Mouse (Mus musculus): Measurements from ENCODE around the gene Hpn. TPM values are rescaled to one million over a fixed set of nuclear protein-coding genes. Genes with fewer than 3 reads are reported as not detected.

Gene Hpn
- polyA plus RNA-seq, 1 experiment from 2014 or later, result 2.2 TPM

DNA sequence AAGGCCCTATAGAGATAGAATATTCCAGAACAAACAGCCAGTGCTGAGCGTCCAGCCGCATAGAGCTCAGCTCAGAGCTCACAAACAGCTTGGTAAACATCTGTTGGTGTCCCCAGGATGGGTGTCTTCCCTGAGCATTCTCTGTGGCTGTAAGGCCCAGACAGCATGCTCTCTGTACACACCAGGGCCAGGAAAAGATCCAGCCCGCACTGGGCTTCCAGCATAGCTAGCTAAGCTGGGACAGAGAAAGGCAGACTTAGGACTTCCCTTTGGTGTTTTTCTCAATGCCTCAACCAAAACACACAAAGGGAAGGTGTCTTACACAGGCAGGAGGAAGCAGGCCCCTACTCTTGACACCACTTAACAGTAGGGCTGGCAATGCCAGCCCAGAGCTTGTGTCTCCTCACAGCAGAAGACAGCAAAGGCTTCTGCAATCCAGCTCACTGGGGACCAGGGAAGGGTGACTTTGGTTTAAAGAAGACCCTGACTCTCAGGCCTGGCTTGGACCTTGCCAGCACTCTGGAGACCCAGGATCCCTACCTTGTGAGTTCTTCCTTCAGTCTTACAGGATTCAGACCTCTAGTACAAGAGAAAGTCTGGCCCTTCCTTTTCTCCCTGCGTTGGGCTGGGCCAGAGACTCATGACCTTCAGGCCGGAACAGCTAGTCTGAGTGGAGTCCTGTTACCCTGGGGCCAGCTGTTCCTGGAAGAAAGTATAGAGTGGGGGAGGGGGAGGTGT is 40.4 kb upstream of the Hpn start, which contains the start of gene Gramd1a:
Gramd1a (minus strand) TSS at position 601 of the 738 bp plus-strand sequence.
- peak; percentile 23; the same call in 1 of the 2 replicates for ATAC-seq (ENCODE audit: insufficient number of reproducible peaks, low FRiP score, low TSS enrichment, low read depth)
- H3K9ac ChIP-seq (ENCODE audit: low read length), result no peak within 1 kb of the TSS
- no peaks in the 10 kb centered on the region for H3K27me3 ChIP-seq (ENCODE audit: control insufficient read depth, insufficient read depth, low read length)

DNA sequence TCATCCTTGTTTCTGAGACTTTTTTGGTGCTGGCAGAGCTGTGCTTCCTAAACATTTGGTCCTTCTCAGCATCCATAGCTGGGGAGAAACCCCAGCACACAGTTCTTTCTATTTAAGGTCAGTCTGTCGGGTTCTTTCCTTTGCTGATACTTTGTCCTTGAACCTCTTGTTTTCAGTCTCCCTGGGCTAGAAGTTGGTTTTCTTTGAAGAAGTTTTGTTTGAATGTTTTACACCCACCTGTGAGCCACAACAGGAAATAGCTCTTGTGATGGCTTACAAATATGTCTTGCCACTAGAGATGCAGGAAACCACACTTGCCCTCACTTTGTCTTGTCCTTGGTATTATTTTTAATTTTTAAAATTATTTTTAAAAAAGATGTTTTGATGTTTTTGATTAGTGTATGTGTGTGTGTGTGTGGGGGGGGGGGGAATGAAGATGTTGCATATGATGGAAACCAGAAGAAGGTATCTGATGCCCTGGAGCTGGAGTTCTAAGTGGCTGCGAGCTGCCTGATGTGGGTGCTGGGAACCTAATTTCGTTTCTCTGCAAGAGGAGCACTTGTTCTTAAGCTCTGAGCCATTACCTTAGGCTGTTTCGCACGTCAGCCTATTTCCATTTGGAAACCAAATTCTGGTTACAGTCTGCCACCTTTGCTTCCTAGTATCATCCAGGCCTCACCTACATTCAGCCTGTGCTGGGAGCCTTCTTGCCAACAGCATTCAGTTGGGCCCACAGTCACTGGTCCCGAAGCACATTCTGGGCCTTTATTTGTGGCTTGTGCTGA is 38.6 kb upstream of the Hpn start:
- no peak overlapping the region for H3K4me3 ChIP-seq (ENCODE audit: low read depth, low read length)
- H3K9ac ChIP-seq (ENCODE audit: low read length), result no peak overlapping the region
- H3K27ac ChIP-seq (replicated peaks; ENCODE audit: low read depth, low read length), result no peak overlapping the region
- H3K36me3 ChIP-seq (ENCODE audit: control insufficient read depth, insufficient read depth, low read length), result no peaks in the 10 kb centered on the region
- H3K27me3 ChIP-seq (ENCODE audit: control insufficient read depth, insufficient read depth, low read length), result no peaks in the 10 kb centered on the region
- WGBS, result 87% methylated on average over 6 of the region's 6 CpGs
- no peak for ATAC-seq (ENCODE audit: insufficient number of reproducible peaks, low FRiP score, low TSS enrichment, low read depth)
- H3K4me1 ChIP-seq (ENCODE audit: control insufficient read depth, insufficient read depth, low read length), result peaks cover 24% of the 10 kb centered on the region
- H3K9me3 ChIP-seq (ENCODE audit: control insufficient read depth, low read length), result no peaks in the 10 kb centered on the region
- no peak overlapping the region for H3K4me2 ChIP-seq (ENCODE audit: low read depth, severe bottlenecking)
- DNase-seq (ENCODE audit: low spot score), result no peak

More for the DNA sequence above, 40.4 kb upstream of the Hpn start, which contains the start of gene Gramd1a:
- Histone ChIP-seq H3K4me2 (ENCODE audit: low read depth, severe bottlenecking) (no peak within 1 kb of the TSS; the same call in 1 of the 2 replicates), H3K4me3 (ENCODE audit: low read depth, low read length) (no peak within 1 kb of the TSS), H3K9me3 (ENCODE audit: control insufficient read depth, low read length) (no peaks in the 10 kb centered on the region), H3K36me3 (ENCODE audit: control insufficient read depth, insufficient read depth, low read length) (no peaks in the 10 kb centered on the region), H3K4me1 (ENCODE audit: control insufficient read depth, insufficient read depth, low read length) (peaks cover 15% of the 10 kb centered on the region), H3K27ac (replicated peaks; ENCODE audit: low read depth, low read length) (peak within 1 kb of the TSS; percentile 65)
- peak; percentile 63 for DNase-seq (ENCODE audit: low spot score)
- WGBS, result 56% methylated on average over 5 of the region's 5 CpGs

DNA sequence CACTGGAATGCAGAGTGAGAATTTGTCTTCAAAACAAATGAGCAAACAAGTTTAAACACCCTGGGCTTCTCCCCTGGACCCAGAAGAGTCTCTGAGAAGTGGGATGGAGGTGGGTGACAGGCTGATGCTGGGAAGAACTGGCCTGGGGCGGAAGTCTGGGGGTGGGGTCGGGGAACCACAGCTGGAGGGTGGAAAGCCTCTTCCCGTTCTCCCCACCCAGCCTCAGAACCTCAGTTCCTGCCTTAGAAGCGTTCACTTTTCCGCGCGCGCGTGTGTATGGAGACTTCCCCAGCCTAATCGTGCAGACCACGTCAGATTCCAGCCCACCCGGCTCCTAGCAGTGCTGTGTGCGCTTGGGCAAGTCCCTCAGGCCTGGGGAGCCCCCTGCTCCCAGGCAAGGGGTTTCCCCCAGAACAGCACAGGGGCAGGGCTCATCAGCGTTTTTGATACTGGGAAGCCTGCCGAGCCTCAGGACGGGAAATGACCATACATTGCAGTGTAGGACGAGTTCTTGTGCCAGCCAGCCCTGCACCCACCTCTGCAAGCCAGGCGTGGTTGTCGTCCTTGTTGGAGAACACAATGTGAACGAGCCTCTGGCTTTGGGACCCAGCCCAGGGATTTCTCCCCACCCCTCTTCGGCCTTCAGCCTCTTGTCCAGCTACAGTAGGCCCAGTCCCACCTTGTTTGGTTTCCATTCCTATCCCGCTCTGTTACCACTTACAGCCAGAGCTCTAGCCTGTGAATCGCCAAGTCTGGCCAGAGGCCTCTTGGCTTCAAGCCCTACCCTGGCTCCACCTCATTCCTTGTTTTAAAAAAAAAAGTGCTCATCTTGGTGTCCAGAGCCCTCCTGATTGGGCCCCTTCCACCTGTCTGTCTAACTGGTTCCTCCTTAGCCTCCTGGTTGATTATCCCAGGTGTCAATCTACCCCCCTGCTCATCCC is 36.5 kb upstream of the Hpn start:
- H3K36me3 ChIP-seq (ENCODE audit: control insufficient read depth, insufficient read depth, low read length), result no peaks in the 10 kb centered on the region
- H3K9me3 ChIP-seq (ENCODE audit: control insufficient read depth, low read length), result no peaks in the 10 kb centered on the region
- peak overlapping the region; percentile 92 for H3K27ac ChIP-seq (replicated peaks; ENCODE audit: low read depth, low read length)
- peak; percentile 20; the same call in 1 of the 2 replicates for ATAC-seq (ENCODE audit: insufficient number of reproducible peaks, low FRiP score, low TSS enrichment, low read depth)
- no peaks in the 10 kb centered on the region for H3K27me3 ChIP-seq (ENCODE audit: control insufficient read depth, insufficient read depth, low read length)
- peak overlapping the region; percentile 96 for H3K9ac ChIP-seq (ENCODE audit: low read length)
- peaks cover 28% of the 10 kb centered on the region for H3K4me1 ChIP-seq (ENCODE audit: control insufficient read depth, insufficient read depth, low read length)
- peak overlapping the region; percentile 76 for H3K4me2 ChIP-seq (ENCODE audit: low read depth, severe bottlenecking)
- WGBS, result 20% methylated on average over 23 of the region's 23 CpGs
- no peak for DNase-seq (ENCODE audit: low spot score)
- H3K4me3 ChIP-seq (ENCODE audit: low read depth, low read length), result peak overlapping the region; percentile 91

DNA sequence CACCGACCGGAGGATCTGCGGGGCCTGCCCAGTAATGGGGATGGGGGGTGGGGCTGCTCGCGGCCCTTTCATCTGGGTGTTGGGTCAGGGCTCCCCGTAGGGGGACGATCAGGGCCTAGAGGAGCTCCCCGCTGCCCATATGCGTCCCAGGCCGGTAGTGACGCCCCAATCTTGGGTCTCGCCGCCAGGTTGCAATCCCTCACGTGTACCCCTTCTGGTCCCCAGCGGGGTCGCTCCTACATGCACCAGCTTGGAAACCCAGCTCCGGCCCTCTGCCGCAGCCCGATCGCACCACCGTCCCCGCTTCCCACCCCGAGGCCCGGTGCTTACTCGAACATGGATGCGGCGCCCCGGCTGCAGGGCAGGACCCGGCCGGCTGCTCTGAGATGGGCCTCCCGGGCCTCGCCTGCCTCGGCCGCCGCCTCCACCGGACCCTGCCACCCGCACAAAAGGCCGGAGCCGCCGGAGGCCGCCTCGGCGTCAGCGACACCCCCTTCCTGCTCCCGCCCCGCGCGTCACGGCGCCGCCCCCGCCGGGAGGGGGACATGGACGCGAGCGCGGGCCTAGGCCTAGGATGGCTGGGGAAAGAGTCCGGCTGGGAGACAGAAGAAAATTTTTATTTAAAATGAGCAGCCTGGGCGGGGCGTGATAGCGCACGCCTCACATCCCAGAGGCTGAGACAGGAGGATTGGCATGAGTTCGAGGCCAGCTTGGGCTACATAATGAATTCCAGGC is 35.6 kb upstream of the Hpn start:
- H3K36me3 ChIP-seq (ENCODE audit: control insufficient read depth, insufficient read depth, low read length), result no peaks in the 10 kb centered on the region; the same call in 1 of the 2 replicates
- DNase-seq (ENCODE audit: low spot score) (peak; percentile 88), ATAC-seq (ENCODE audit: insufficient number of reproducible peaks, low FRiP score, low TSS enrichment, low read depth) (peak; percentile 74)
- WGBS, result 1% methylated on average over 61 of the region's 63 CpGs
- H3K9me3 ChIP-seq (ENCODE audit: control insufficient read depth, low read length), result no peaks in the 10 kb centered on the region
- peak overlapping the region; percentile 91 for H3K4me3 ChIP-seq (ENCODE audit: low read depth, low read length)
- peak overlapping the region; percentile 96 for H3K9ac ChIP-seq (ENCODE audit: low read length)
- peak overlapping the region; percentile 92 for H3K27ac ChIP-seq (replicated peaks; ENCODE audit: low read depth, low read length)
- peak overlapping the region; percentile 76 for H3K4me2 ChIP-seq (ENCODE audit: low read depth, severe bottlenecking)
- H3K4me1 ChIP-seq (ENCODE audit: control insufficient read depth, insufficient read depth, low read length), result peaks cover 26% of the 10 kb centered on the region
- H3K27me3 ChIP-seq (ENCODE audit: control insufficient read depth, insufficient read depth, low read length), result no peaks in the 10 kb centered on the region

DNA sequence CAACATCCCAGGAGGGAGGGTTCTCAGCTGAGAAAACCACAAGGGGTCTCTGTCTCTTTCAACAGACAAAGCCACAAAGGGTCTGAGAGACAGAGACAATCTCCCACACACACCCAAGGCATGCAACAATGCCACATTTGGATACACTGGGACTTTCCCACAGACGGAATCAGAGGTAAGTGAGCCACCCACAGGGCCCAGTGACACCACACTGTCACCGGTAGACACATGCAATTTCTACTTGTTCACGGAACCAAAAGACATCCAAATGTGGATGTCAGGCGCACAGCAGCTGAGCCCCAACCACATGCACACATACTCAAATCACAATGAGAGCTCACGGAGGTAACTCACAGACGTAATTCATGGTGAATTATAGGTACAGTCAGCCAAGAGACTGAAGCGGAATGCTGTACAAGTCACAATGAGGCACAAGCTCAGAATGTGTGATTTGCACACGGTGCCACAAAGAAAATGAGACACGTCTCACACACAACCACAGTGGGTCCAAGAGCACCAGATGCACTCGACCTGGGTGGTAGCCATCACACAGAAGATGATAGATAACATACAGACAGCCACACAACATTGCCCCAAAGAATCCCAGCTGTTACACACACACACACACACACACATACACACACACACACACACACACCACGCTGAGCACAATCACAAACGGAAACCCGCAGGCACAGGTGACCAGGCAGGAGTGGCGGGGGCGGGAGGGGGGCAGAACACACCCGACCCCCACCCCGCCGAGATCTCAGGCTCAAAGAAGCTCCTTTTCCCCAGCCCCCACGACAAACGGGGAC is 34.9 kb upstream of the Hpn start:
- peak overlapping the region; percentile 91 for H3K4me3 ChIP-seq (ENCODE audit: low read depth, low read length)
- H3K4me2 ChIP-seq (ENCODE audit: low read depth, severe bottlenecking), result peak overlapping the region; percentile 76
- WGBS, result 3% methylated on average over 18 of the region's 20 CpGs
- peak overlapping the region; percentile 92 for H3K27ac ChIP-seq (replicated peaks; ENCODE audit: low read depth, low read length)
- H3K27me3 ChIP-seq (ENCODE audit: control insufficient read depth, insufficient read depth, low read length), result no peaks in the 10 kb centered on the region
- ATAC-seq (ENCODE audit: insufficient number of reproducible peaks, low FRiP score, low TSS enrichment, low read depth) (no peak), DNase-seq (ENCODE audit: low spot score) (peak; percentile 49)
- peaks cover 21% of the 10 kb centered on the region for H3K4me1 ChIP-seq (ENCODE audit: control insufficient read depth, insufficient read depth, low read length)
- H3K9me3 ChIP-seq (ENCODE audit: control insufficient read depth, low read length), result no peaks in the 10 kb centered on the region
- no peaks in the 10 kb centered on the region; the same call in 1 of the 2 replicates for H3K36me3 ChIP-seq (ENCODE audit: control insufficient read depth, insufficient read depth, low read length)
- H3K9ac ChIP-seq (ENCODE audit: low read length), result peak overlapping the region; percentile 96

DNA sequence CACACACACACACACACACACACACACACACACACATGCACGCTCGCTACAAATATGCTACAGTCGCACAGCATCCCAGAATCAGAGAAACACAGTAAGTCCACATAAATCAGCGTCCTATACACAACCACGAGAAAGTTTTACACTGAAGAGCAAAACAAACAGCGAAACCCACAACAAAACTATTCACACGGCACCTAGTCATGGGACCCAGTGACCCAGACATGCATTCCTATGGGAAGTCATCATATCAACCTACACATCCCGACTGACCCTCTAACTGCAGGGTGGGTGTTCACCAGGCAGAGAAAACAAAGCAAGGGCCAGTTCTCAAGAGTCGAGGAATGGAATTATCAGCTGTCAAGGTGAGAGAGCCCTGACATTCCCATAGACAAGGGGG is 34.2 kb upstream of the Hpn start:
- Histone ChIP-seq H3K4me2 (ENCODE audit: low read depth, severe bottlenecking) (peak overlapping the region; percentile 76), H3K9me3 (ENCODE audit: control insufficient read depth, low read length) (no peaks in the 10 kb centered on the region), H3K4me1 (ENCODE audit: control insufficient read depth, insufficient read depth, low read length) (peaks cover 21% of the 10 kb centered on the region), H3K36me3 (ENCODE audit: control insufficient read depth, insufficient read depth, low read length) (no peaks in the 10 kb centered on the region; the same call in 1 of the 2 replicates), H3K9ac (ENCODE audit: low read length) (peak overlapping the region; percentile 96; the same call in 1 of the 2 replicates), H3K27ac (replicated peaks; ENCODE audit: low read depth, low read length) (peak overlapping the region; percentile 92; the same call in 1 of the 2 replicates), H3K27me3 (ENCODE audit: control insufficient read depth, insufficient read depth, low read length) (no peaks in the 10 kb centered on the region), H3K4me3 (ENCODE audit: low read depth, low read length) (peak overlapping the region; percentile 91)
- ATAC-seq (ENCODE audit: insufficient number of reproducible peaks, low FRiP score, low TSS enrichment, low read depth) (no peak), DNase-seq (ENCODE audit: low spot score) (no peak)
- WGBS, result 34% methylated on average over 9 of the region's 9 CpGs

DNA sequence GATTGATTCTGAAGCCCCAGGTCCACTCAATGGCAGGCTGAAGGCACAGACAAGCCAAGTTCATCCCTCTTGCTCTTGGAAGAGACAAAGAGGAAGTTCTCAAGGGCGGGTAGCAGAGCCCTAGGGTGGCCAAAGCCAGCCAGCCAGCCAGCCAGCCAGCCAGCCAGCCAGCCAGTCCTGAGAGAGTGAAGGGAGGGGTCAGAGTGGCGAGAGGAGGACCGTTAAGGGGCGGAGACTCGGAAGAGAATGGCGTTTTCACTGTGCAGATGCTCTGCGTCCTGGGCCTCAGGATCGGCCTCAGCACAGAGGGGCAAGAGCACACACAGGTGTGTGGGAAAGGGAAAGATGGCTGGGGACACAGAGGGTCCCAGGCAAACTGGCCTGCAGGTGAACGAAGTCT is 33.7 kb upstream of the Hpn start:
- Histone ChIP-seq H3K36me3 (ENCODE audit: control insufficient read depth, insufficient read depth, low read length) (no peaks in the 10 kb centered on the region; the same call in 1 of the 2 replicates), H3K4me3 (ENCODE audit: low read depth, low read length) (peak overlapping the region; percentile 91), H3K4me1 (ENCODE audit: control insufficient read depth, insufficient read depth, low read length) (peaks cover 21% of the 10 kb centered on the region), H3K9ac (ENCODE audit: low read length) (peak overlapping the region; percentile 96), H3K27ac (replicated peaks; ENCODE audit: low read depth, low read length) (peak overlapping the region; percentile 65), H3K4me2 (ENCODE audit: low read depth, severe bottlenecking) (peak overlapping the region; percentile 76), H3K9me3 (ENCODE audit: control insufficient read depth, low read length) (no peaks in the 10 kb centered on the region), H3K27me3 (ENCODE audit: control insufficient read depth, insufficient read depth, low read length) (no peaks in the 10 kb centered on the region)
- 4% methylated on average over 9 of the region's 9 CpGs for WGBS
- peak; percentile 69 for DNase-seq (ENCODE audit: low spot score)
- ATAC-seq (ENCODE audit: insufficient number of reproducible peaks, low FRiP score, low TSS enrichment, low read depth), result peak; percentile 41

Data from limb, embryonic 11.5 days (tissue).